Mouse (Mus musculus): Measurements from ENCODE around the gene Naga.

- no peak for TF ChIP-seq CTCF (IDR thresholded peaks at IDR 0.05; ENCODE audit: low read depth)
- TF ChIP-seq EP300 (IDR thresholded peaks at IDR 0.05; ENCODE audit: low read depth), result 0 out of 2 replicates have a peak, but pooled peaks have one; percentile 8
Observed at GRCm38 (mm10) chr15:82341036-82341501, 2.3 kb upstream of the Naga start.

Data from heart, postnatal 0 days (tissue).